Mouse (Mus musculus) lung, postnatal 36 days (tissue): ENCODE measurements around the gene Zbtb1.

Experiments
- DNase-seq: peaks from one replicate; pipeline ENCODE4 v3.0.0; 2022; ENCODE audit warnings: mixed read lengths

Gene Zbtb1

GRCm38 (mm10) chr12:76369978-76370830 lies at the start of gene Zbtb1:
TSS of gene Zbtb1 (plus strand) at chr12:76370266.
- peak; percentile 80 for DNase-seq

GRCm38 (mm10) chr12:76324679-76325431 lies 45.2 kb upstream of the Zbtb1 start, which contains the start of gene Akap5:
TSS of gene Akap5 (plus strand) at chr12:76324891.
- DNase-seq: peak; percentile 42

DNA sequence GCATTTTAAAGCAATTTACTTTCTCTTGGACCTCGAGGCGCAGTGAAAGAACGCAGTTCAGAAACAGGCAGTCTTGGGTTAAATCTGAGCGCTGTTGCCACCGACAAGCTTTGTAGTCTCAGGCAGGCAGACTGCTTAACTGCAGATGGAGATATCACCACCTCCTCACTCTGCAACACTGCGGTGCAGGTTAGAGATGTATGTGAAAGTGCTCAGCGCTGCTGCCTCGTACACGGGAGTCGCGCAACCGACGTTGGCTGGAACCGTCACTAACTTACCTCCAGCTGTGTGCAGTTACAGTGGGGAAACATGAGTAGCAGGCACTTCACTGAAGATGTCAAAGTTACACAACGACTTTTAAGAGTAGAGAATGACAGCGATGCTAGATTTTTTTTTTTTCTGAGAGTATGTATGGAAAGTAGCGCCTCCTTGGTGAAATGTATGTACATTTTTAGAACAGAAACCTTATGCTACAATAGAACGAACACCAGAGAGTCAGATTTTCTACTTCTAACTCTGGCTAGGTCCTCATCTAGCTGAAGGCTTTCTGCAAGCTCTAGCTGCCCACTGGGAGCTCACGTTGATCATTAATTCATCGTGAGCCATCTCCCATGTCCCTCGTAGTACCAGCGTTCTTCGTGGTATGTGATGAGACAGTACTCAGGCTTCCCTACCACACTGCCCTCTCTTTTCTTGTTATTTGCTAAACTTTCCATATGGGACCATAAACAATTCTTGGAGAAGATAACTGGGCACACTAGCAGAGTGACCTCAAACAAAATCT lies 43.4 kb upstream of the Zbtb1 start:
- peak; percentile 58 for DNase-seq

DNA sequence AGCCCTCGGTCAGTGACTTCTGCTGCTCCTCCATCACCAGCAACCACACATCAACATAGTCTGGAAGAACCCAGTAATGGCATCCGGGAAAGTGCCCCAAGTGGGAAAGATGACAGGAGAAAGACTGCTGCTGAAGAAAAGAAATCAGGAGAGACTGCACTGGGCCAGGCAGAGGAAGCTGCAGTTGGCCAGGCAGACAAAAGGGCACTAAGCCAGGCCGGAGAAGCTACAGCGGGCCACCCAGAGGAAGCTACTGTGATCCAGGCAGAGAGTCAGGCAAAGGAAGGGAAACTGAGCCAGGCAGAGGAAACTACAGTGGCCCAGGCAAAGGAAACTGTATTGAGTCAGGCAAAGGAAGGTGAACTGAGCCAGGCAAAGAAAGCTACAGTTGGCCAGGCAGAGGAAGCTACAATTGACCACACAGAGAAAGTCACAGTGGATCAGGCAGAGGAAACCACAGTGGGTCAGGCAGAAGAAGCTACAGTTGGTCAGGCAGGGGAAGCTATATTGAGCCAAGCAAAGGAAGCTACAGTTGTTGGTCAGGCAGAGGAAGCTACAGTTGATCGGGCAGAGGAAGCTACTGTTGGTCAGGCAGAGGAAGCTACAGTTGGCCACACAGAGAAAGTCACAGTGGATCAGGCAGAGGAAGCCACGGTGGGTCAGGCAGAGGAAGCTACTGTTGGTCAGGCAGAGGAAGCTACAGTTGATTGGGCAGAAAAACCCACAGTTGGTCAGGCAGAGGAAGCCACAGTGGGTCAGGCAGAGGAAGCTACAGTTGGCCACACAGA lies 41.3 kb upstream of the Zbtb1 start:
- DNase-seq: no peak

DNA sequence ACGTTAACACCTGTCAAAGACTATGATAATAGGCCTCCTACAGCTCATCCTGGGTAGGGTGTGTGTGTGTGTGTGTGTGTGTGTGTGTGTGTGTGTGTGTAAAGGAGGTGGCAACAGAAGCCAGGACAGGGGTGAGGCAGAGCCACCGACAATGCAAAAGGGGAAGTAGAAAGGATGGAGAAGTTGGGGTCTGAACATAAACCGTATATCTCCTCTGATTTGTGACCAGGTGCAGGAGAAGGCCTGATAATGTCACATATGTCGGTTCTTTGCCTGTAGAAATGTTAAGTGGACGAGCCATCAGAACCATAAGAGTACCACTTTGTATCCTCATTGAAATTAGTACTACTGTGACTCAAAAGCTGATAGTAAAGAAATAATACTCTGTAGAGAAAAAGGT lies 36.4 kb upstream of the Zbtb1 start:
- DNase-seq: no peak

DNA sequence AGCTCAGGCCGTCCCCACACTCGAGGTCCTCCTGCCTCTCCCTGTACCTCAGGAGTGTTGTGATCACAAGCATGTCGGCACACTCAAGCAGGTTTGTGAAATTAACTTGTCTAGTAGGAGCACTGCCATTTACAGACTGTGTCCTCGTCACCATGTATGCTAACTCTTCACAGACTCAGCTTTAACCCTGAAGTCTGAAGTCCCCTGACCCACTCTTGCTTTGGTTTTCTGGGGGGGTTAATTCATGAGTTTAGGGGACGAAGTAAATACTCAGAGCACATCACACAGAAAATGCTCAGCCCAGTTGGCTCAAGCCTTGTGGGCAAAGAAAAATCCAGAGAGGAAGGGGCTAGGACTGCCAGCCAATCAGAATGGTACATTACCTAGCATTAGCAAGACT lies 34.4 kb upstream of the Zbtb1 start:
- DNase-seq: no peak

- DNase-seq: no peak
Observed at GRCm38 (mm10) chr12:76336111-76336965, 33.7 kb upstream of the Zbtb1 start.

DNA sequence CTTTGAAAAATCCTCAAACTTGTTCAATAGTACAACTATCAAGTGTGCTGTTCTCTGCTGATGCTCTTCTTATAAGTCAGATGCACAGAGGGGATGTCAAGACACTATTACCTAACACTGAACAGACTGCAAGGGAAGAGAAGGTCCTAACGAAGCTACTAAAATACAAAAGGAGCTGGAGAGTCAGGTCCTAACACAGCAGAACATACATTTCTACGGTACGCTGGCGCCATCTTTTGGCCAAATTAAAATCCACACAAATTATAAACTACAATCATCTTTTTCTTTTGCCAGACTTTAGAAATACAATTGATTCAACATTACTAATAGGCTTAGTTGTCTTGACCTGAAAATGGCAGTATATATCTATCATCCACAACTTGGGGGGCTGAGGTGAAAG lies 29.0 kb upstream of the Zbtb1 start:
- peak; percentile 87 for DNase-seq

GRCm38 (mm10) chr12:76345759-76346455 lies 24.2 kb upstream of the Zbtb1 start:
- peak; percentile 82 for DNase-seq

GRCm38 (mm10) chr12:76349680-76350220 lies 20.3 kb upstream of the Zbtb1 start:
- DNase-seq: no peak

DNA sequence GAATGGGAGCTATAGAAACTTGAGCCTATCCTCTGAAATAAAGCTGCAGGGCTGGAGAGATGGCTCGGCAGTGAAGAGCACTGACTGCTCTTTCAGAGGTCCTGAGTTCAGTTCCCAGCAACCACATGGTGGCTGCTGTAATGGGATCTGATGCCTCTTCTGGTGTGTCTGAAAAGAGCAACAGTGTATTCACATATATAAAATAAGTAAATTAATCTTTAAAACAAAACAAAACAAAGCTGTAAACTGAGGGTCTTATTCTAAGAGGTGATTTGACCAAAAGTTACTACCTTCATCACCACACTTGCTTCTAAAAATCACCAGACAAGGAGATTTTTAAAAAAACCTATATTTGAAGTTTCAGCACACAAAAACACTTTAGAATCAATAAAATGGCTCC lies 9.2 kb upstream of the Zbtb1 start:
- no peak for DNase-seq

DNA sequence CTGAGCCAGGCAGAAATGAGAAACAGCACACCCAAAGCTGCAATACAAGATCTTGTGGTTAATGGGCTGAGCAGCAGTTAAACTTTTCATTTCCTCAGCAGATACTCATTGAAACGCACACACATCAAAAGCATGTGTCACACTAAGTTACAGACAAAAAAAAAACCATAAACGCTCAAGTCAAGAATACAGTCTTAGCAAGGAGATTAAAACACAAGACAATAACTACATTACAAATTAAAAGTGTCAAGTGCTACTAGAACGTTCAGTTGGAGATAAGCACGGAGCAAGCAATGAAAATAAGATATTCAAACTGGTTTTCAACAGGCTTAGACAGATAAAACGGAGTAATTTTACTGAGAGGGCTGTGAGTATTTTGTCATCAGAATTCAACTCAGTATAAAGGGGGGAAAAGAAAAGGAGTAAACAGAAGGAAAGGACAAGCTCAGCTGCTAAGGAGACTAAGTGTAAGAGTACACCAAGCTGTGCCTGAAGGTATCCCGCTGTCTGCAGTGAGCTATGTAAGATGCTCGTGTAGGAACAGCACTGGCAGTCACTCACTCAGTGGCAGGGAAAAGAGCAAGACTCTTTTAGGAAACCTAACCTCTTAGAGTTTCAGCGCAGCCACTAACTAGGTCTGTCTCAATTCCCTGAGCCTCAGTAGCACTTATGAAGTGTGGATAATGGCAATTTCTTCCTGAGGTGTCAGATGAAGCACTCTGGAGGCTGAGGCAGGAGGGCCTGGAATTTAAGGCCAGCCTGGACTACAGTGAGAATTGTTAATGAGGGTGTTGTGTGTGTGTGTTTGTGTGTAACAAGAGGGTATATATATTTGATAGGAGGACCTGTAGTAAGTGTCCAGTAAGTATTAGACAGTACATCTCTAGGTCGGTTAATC lies 8.4 kb upstream of the Zbtb1 start:
- DNase-seq: no peak

DNA sequence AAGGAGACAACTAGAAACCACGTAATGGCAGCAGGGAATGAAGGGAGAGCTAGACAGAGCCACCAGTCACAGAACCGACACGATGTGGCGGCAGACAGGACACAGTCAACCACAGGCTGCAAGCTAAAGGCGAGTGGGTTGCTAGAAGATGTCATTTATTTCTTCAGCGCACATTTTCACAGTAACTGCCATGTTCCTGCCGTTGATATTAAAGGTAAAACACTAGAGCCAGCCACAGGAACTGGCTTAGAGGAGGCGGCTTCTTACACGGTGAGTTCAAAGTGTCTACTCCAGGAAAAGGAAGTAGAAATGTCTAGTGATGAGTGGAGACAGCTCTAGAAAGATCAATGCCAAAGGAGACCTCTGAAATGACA lies 7.8 kb upstream of the Zbtb1 start:
- no peak for DNase-seq

- no peak for DNase-seq
Observed at GRCm38 (mm10) chr12:76366276-76366675, 3.8 kb upstream of the Zbtb1 start.

- no peak for DNase-seq
Observed at GRCm38 (mm10) chr12:76367096-76367995, 2.7 kb upstream of the Zbtb1 start.

GRCm38 (mm10) chr12:76368201-76368789 lies 1.8 kb upstream of the Zbtb1 start:
- no peak for DNase-seq

DNA sequence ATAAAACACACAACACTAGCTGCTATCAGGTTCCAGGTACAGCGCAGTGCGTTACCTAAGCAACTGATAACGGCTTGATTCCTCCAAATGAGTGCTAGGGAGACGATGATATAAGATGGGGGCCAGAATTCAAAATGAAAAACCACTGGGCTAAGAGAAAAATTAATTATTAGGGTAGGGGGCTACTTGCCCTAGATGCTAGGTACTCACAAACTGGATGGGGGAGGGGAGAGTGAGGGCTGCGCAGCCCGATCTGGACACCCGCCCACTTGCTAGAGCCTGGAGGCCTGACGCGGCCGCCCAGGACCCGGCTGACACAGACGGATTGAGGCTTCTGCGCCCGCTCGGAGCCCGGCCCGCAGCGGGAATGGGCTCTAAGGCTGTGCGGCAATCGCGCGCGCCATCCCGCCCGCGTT lies 1.3 kb upstream of the Zbtb1 start:
- DNase-seq: peak; percentile 46
